27 mouse cellular contexts compared by ENCODE assay signal in genomic region chr8:89325248-89325645, GRCm38 (mm10).
DNase-seq lines count a peak whose midpoint lies in the region; ATAC-seq and TF ChIP-seq lines count a peak whose summit lies in the region.
"Had no signal": no experiment of that assay in that cellular context is flagged by ENCODE, and none has a peak within 500 bp of the region (broad histone marks: within the 10 kb centered on the region; RNA-seq: fewer than 3 reads in every experiment).

No protein-coding gene starts in this region.

- no peak for TF ChIP-seq POLR2A in brain, embryonic 14.5 days (IDR thresholded peaks at IDR 0.05; ENCODE audit: borderline replicate concordance, extremely low read depth, insufficient read depth, insufficient read length, poor library complexity, severe bottlenecking)

- no peak for TF ChIP-seq CTCF in brain, embryonic 14.5 days (IDR thresholded peaks at IDR 0.05; ENCODE audit: borderline replicate concordance, extremely low read depth, insufficient read depth, insufficient read length)
- TF ChIP-seq CTCF in stomach, postnatal 0 days (IDR thresholded peaks at IDR 0.05; ENCODE audit: low read depth): no peak

- WGBS in midbrain, embryonic 11.5 days: 83% methylated on average over 5 of the region's 5 CpGs
- WGBS in midbrain, embryonic 14.5 days: 85% methylated on average over 5 of the region's 5 CpGs
- WGBS in forebrain, embryonic 11.5 days: 37% methylated on average over 5 of the region's 5 CpGs
- WGBS in forebrain, embryonic 14.5 days: 7% methylated on average over 5 of the region's 5 CpGs
- WGBS in stomach, postnatal 0 days: 83% methylated on average over 5 of the region's 5 CpGs

- peak; percentile 28 for DNase-seq in midbrain, embryonic 11.5 days (ENCODE audit: low spot score, missing footprints)
- DNase-seq in midbrain, embryonic 14.5 days: no peak
- peak; percentile 84 for DNase-seq in brain, embryonic 14.5 days (ENCODE audit: low read depth)
- peak; percentile 67 for DNase-seq in forebrain, embryonic 11.5 days (ENCODE audit: low spot score)
- DNase-seq in forebrain, embryonic 14.5 days (ENCODE audit: low spot score): peak; percentile 59
- no peak for DNase-seq in heart, adult 8-10 months (ENCODE audit: low spot score)
- no peak for DNase-seq in stomach, postnatal 0 days (ENCODE audit: low spot score)
- DNase-seq: adrenal gland, adult 2 months; adrenal gland, postnatal 14 days; cerebellum, adult 11-12 months; cerebellum, adult 8-10 months; cerebellum, postnatal 10 days; cerebellum, postnatal 36 days; embryo, embryonic 11 days; gastrocnemius, adult 2 months; gastrocnemius, postnatal 14 days; heart, adult 18-20 months had no signal

- H3K9ac ChIP-seq in midbrain, embryonic 11.5 days (ENCODE audit: low read length): no peak overlapping the region
- H3K9ac ChIP-seq in midbrain, embryonic 14.5 days (replicated peaks; ENCODE audit: low read length): no peak overlapping the region
- no peak overlapping the region for H3K9ac ChIP-seq in forebrain, embryonic 11.5 days (ENCODE audit: low read length)
- H3K9ac ChIP-seq in forebrain, embryonic 14.5 days (ENCODE audit: low read length): no peak overlapping the region
- H3K9ac ChIP-seq in stomach, postnatal 0 days (ENCODE audit: low read length): no peak overlapping the region
- H3K9ac ChIP-seq: embryonic facial prominence, embryonic 13.5 days; heart, embryonic 13.5 days; hindbrain, embryonic 13.5 days had no signal

- no peaks in the 10 kb centered on the region for H3K27me3 ChIP-seq in midbrain, embryonic 11.5 days (ENCODE audit: control insufficient read depth, insufficient read depth, low read length)
- H3K27me3 ChIP-seq in midbrain, embryonic 14.5 days (ENCODE audit: control insufficient read depth, insufficient read depth, low read length): no peaks in the 10 kb centered on the region
- H3K27me3 ChIP-seq in forebrain, embryonic 11.5 days (ENCODE audit: control insufficient read depth, insufficient read depth, low read length): no peaks in the 10 kb centered on the region
- no peaks in the 10 kb centered on the region for H3K27me3 ChIP-seq in forebrain, embryonic 14.5 days (replicated peaks; ENCODE audit: control insufficient read depth, insufficient read depth, low read length)
- no peaks in the 10 kb centered on the region for H3K27me3 ChIP-seq in stomach, postnatal 0 days (ENCODE audit: control insufficient read depth, insufficient read depth, low read length)
- H3K27me3 ChIP-seq: heart, embryonic 13.5 days had no signal

- H3K4me1 ChIP-seq in midbrain, embryonic 11.5 days (ENCODE audit: control insufficient read depth, insufficient read depth, low read length): no peaks in the 10 kb centered on the region; the same call in 1 of the 2 replicates
- H3K4me1 ChIP-seq in midbrain, embryonic 14.5 days (ENCODE audit: control insufficient read depth, insufficient read depth, low read length): 0 out of 2 replicates have a peak, but pooled peaks cover 3% of the 10 kb centered on the region
- H3K4me1 ChIP-seq in forebrain, embryonic 11.5 days (replicated peaks; ENCODE audit: control insufficient read depth, insufficient read depth, low read length): peaks cover 14% of the 10 kb centered on the region
- peaks cover 20% of the 10 kb centered on the region; the same call in 1 of the 2 replicates for H3K4me1 ChIP-seq in forebrain, embryonic 14.5 days (ENCODE audit: control insufficient read depth, insufficient read depth, low read length)
- H3K4me1 ChIP-seq in stomach, postnatal 0 days (replicated peaks; ENCODE audit: control insufficient read depth, insufficient read depth): no peaks in the 10 kb centered on the region
- H3K4me1 ChIP-seq: embryonic facial prominence, embryonic 13.5 days; heart, embryonic 10.5 days; heart, embryonic 13.5 days had no signal

- ATAC-seq in midbrain, embryonic 11.5 days (ENCODE audit: low FRiP score): no peak
- no peak for ATAC-seq in midbrain, embryonic 14.5 days (ENCODE audit: low FRiP score, low TSS enrichment)
- ATAC-seq in forebrain, embryonic 11.5 days (replicated peaks; ENCODE audit: low FRiP score): peak; percentile 42
- ATAC-seq in forebrain, embryonic 14.5 days: peak; percentile 42
- no peak for ATAC-seq in stomach, postnatal 0 days (ENCODE audit: low FRiP score, low TSS enrichment)
- no peak for ATAC-seq in inflammation-experienced regulatory T-cells, adult 6 months
- ATAC-seq: CD4-positive, CD25-positive, alpha-beta regulatory T cell, adult 4 months; hindbrain, postnatal 0 days; intestine, postnatal 0 days had no signal

- H3K36me3 ChIP-seq in midbrain, embryonic 11.5 days (ENCODE audit: control insufficient read depth, insufficient read depth, low read length): no peaks in the 10 kb centered on the region
- no peaks in the 10 kb centered on the region for H3K36me3 ChIP-seq in midbrain, embryonic 14.5 days (ENCODE audit: control insufficient read depth, insufficient read depth, low read length)
- H3K36me3 ChIP-seq in forebrain, embryonic 11.5 days (ENCODE audit: control insufficient read depth, insufficient read depth, low read length): no peaks in the 10 kb centered on the region
- no peaks in the 10 kb centered on the region for H3K36me3 ChIP-seq in forebrain, embryonic 14.5 days (ENCODE audit: control insufficient read depth, insufficient read depth, low read length)
- H3K36me3 ChIP-seq in stomach, postnatal 0 days (ENCODE audit: control insufficient read depth, insufficient read depth, low read length): no peaks in the 10 kb centered on the region
- H3K36me3 ChIP-seq: embryonic facial prominence, embryonic 10.5 days; embryonic facial prominence, embryonic 13.5 days; heart, embryonic 10.5 days; heart, embryonic 13.5 days; hindbrain, embryonic 13.5 days had no signal

- H3K4me3 ChIP-seq in midbrain, embryonic 11.5 days (ENCODE audit: low read depth, low read length): no peak overlapping the region
- H3K4me3 ChIP-seq in midbrain, embryonic 14.5 days (replicated peaks; ENCODE audit: low read depth, low read length): no peak overlapping the region
- no peak overlapping the region for H3K4me3 ChIP-seq in forebrain, embryonic 11.5 days (ENCODE audit: low read depth, low read length)
- H3K4me3 ChIP-seq in forebrain, embryonic 14.5 days (ENCODE audit: low read depth, low read length): no peak overlapping the region
- H3K4me3 ChIP-seq in stomach, postnatal 0 days (ENCODE audit: low read depth, low read length): no peak overlapping the region
- H3K4me3 ChIP-seq: embryonic facial prominence, embryonic 10.5 days; embryonic facial prominence, embryonic 13.5 days; erythroblast, embryonic 14.5 days; gastrocnemius, adult 2 months; heart, embryonic 10.5 days; heart, embryonic 13.5 days; hindbrain, embryonic 13.5 days had no signal

- H3K27ac ChIP-seq in midbrain, embryonic 11.5 days (ENCODE audit: low read depth, low read length): no peak overlapping the region
- no peak overlapping the region for H3K27ac ChIP-seq in midbrain, embryonic 14.5 days (replicated peaks; ENCODE audit: low read depth, low read length)
- peak overlapping the region; percentile 82 for H3K27ac ChIP-seq in forebrain, embryonic 11.5 days (ENCODE audit: low read depth, low read length)
- peak overlapping the region; percentile 69 for H3K27ac ChIP-seq in forebrain, embryonic 14.5 days (ENCODE audit: low read depth, low read length)
- no peak overlapping the region for H3K27ac ChIP-seq in stomach, postnatal 0 days (replicated peaks)
- H3K27ac ChIP-seq: embryonic facial prominence, embryonic 10.5 days; embryonic facial prominence, embryonic 13.5 days; gastrocnemius, adult 2 months; heart, embryonic 10.5 days; heart, embryonic 13.5 days; hindbrain, embryonic 13.5 days; hindbrain, postnatal 0 days had no signal

- no peak for TF ChIP-seq EP300 in stomach, postnatal 0 days (optimal IDR thresholded peaks at IDR 0.05)

- H3K4me2 ChIP-seq in midbrain, embryonic 11.5 days: no peak overlapping the region
- no peak overlapping the region for H3K4me2 ChIP-seq in midbrain, embryonic 14.5 days (ENCODE audit: low read length)
- H3K4me2 ChIP-seq in forebrain, embryonic 11.5 days (ENCODE audit: low read depth, low read length, severe bottlenecking): no peak overlapping the region; the same call in 1 of the 2 replicates
- peak overlapping the region; percentile 1; the same call in 1 of the 2 replicates for H3K4me2 ChIP-seq in forebrain, embryonic 14.5 days (ENCODE audit: low read length)
- H3K4me2 ChIP-seq in stomach, postnatal 0 days (replicated peaks; ENCODE audit: low read depth): no peak overlapping the region
- H3K4me2 ChIP-seq: embryonic facial prominence, embryonic 13.5 days; heart, embryonic 13.5 days; hindbrain, embryonic 13.5 days had no signal

- no peaks in the 10 kb centered on the region for H3K9me3 ChIP-seq in midbrain, embryonic 11.5 days (ENCODE audit: control insufficient read depth, low read length)
- H3K9me3 ChIP-seq in midbrain, embryonic 14.5 days (ENCODE audit: control insufficient read depth, low read length): no peaks in the 10 kb centered on the region
- no peaks in the 10 kb centered on the region for H3K9me3 ChIP-seq in forebrain, embryonic 11.5 days (ENCODE audit: control insufficient read depth, low read length)
- no peaks in the 10 kb centered on the region for H3K9me3 ChIP-seq in forebrain, embryonic 14.5 days (replicated peaks; ENCODE audit: control insufficient read depth, low read length)
- no peaks in the 10 kb centered on the region for H3K9me3 ChIP-seq in stomach, postnatal 0 days (ENCODE audit: control insufficient read depth, low read length)
- H3K9me3 ChIP-seq: embryonic facial prominence, embryonic 10.5 days; embryonic facial prominence, embryonic 13.5 days; heart, embryonic 10.5 days; heart, embryonic 13.5 days; hindbrain, embryonic 13.5 days had no signal

Comparison
In these comparisons a context has a peak if more than half of its experiments do, and no peak if none do; other contexts are left out.
1. DNase-seq: peak in midbrain, embryonic 11.5 days (single experiment), brain, embryonic 14.5 days (single experiment), forebrain, embryonic 11.5 days (single experiment) and forebrain, embryonic 14.5 days (single experiment); none in midbrain, embryonic 14.5 days (single experiment), heart, adult 8-10 months (single experiment) and stomach, postnatal 0 days (single experiment).
2. ATAC-seq: peak in forebrain, embryonic 11.5 days (single experiment) and forebrain, embryonic 14.5 days (single experiment); none in midbrain, embryonic 11.5 days (single experiment), midbrain, embryonic 14.5 days (single experiment), stomach, postnatal 0 days (single experiment) and inflammation-experienced regulatory T-cells, adult 6 months (single experiment).
3. H3K27ac ChIP-seq: peak in forebrain, embryonic 11.5 days (single experiment) and forebrain, embryonic 14.5 days (single experiment); none in midbrain, embryonic 11.5 days (single experiment), midbrain, embryonic 14.5 days (single experiment) and stomach, postnatal 0 days (single experiment).